Mouse (Mus musculus): ENCODE measurements around the gene Dmpk.

DNA sequence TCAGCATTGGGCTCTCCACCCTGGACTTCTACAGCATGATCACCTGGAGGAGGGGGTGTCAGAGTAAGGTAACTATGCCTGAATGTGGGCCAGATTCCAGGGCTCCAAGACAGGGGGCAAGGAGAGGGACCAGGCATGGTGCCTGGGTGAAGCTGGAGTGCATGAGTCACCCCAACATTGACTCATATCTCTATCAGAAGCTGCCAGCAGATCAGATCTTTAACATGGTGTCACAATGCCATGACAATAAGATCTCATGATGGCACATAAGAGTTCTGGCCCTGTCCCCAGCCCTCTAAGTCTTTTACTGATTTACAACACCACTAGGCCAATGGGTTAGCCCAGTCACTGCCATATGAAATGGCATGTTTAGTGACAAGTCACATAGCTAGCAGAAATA is 20.1 kb downstream of the Dmpk start:
- TF ChIP-seq CTCF (IDR thresholded peaks at IDR 0.05; ENCODE audit: borderline replicate concordance, insufficient read depth, low read length) (no peak), POLR2A (IDR thresholded peaks at IDR 0.05; ENCODE audit: low read depth, low read length) (no peak)

Data from embryonic fibroblast, embryonic 13.5 days (primary cell).